Mouse (Mus musculus) cortical plate, adult 2 months (tissue): ENCODE data around the gene BC052040. TPM values are rescaled to one million over a fixed set of nuclear protein-coding genes. Genes with fewer than 3 reads are reported as not detected.

Experiments
- H3K27ac ChIP-seq: fragments of 200-500 bp; 2 replicates; pipeline ENCODE4 v1.5.1; 2012; ENCODE audit warnings: low read length, control low read depth, inconsistent platforms; ENCODE audit not compliant: insufficient read depth
- H3K4me1 ChIP-seq: fragments of 200-500 bp; 2 replicates; pipeline ENCODE4 v1.6.1; 2011; ENCODE audit warnings: low read length; ENCODE audit not compliant: control insufficient read depth, insufficient read depth
- H3K4me3 ChIP-seq: fragments of 200-500 bp; 2 replicates; pipeline ENCODE4 v1.5.1; 2011; ENCODE audit warnings: mild to moderate bottlenecking, low read length, control low read depth; ENCODE audit not compliant: insufficient read depth
- CTCF ChIP-seq: fragments of 200-500 bp; IDR thresholded peaks from 2 replicates; pipeline ENCODE4 v1.5.1; 2011; ENCODE audit warnings: mild to moderate bottlenecking, control low read depth, low read length; ENCODE audit not compliant: insufficient read depth; ENCODE audit errors: extremely low read depth
- POLR2A ChIP-seq: fragments of 200-500 bp; IDR thresholded peaks from 2 replicates; pipeline ENCODE4 v1.6.1; 2011; ENCODE audit warnings: mild to moderate bottlenecking, low read length, control low read depth; ENCODE audit not compliant: insufficient read depth; ENCODE audit errors: extremely low read depth
- polyA plus RNA-seq: library from polyadenylated mRNA; depleted of rRNA; stranded (reverse); fragments of >200 nt; gene quantifications from 2 replicates; pipeline ENCODE4 v1.2.3, GENCODE M21; 2012

The BC052040 gene
- polyA plus RNA-seq, 1 experiment = 6.8 TPM

- H3K4me1 ChIP-seq = no peaks in the 10 kb centered on the region
- TF ChIP-seq POLR2A (no peak), CTCF (no peak)
- H3K4me3 ChIP-seq = no peak overlapping the region
- no peak overlapping the region for H3K27ac ChIP-seq
Observed at GRCm38 (mm10) chr2:115631031-115631434, 49.5 kb downstream of the BC052040 start.

- H3K27ac ChIP-seq = no peak overlapping the region
- H3K4me1 ChIP-seq = no peaks in the 10 kb centered on the region
- no peak for TF ChIP-seq POLR2A
- no peak for TF ChIP-seq CTCF
- H3K4me3 ChIP-seq = no peak overlapping the region
Observed at GRCm38 (mm10) chr2:115631826-115632225, 50.3 kb downstream of the BC052040 start.

- Histone ChIP-seq H3K27ac (no peak overlapping the region), H3K4me3 (no peak overlapping the region), H3K4me1 (no peaks in the 10 kb centered on the region)
- TF ChIP-seq CTCF = no peak
- TF ChIP-seq POLR2A = no peak
Observed at GRCm38 (mm10) chr2:115650203-115650602, 68.7 kb downstream of the BC052040 start.

- no peak overlapping the region for H3K27ac ChIP-seq
- no peak for TF ChIP-seq CTCF
- no peaks in the 10 kb centered on the region for H3K4me1 ChIP-seq
Observed at GRCm38 (mm10) chr2:115659712-115660111, 78.2 kb downstream of the BC052040 start.

GRCm38 (mm10) chr2:115660213-115661120 is 79.0 kb downstream of the BC052040 start:
- H3K4me3 ChIP-seq = no peak overlapping the region
- no peak for TF ChIP-seq POLR2A
- H3K27ac ChIP-seq = no peak overlapping the region
- no peaks in the 10 kb centered on the region for H3K4me1 ChIP-seq

More at GRCm38 (mm10) chr2:115659712-115660111, 78.2 kb downstream of the BC052040 start:
- H3K4me3 ChIP-seq = no peak overlapping the region

- Histone ChIP-seq H3K27ac (no peak overlapping the region), H3K4me1 (no peaks in the 10 kb centered on the region), H3K4me3 (no peak overlapping the region)
- TF ChIP-seq CTCF (no peak), POLR2A (no peak)
Observed at GRCm38 (mm10) chr2:115667516-115667915, 86.0 kb downstream of the BC052040 start.

GRCm38 (mm10) chr2:115673054-115673660 is 91.6 kb downstream of the BC052040 start:
- Histone ChIP-seq H3K4me1 (no peaks in the 10 kb centered on the region), H3K27ac (no peak overlapping the region), H3K4me3 (no peak overlapping the region)
- TF ChIP-seq CTCF (no peak), POLR2A (no peak)

GRCm38 (mm10) chr2:115678786-115679185 is 97.3 kb downstream of the BC052040 start:
- no peak overlapping the region for H3K27ac ChIP-seq
- TF ChIP-seq CTCF (no peak), POLR2A (no peak)
- H3K4me3 ChIP-seq = no peak overlapping the region
- H3K4me1 ChIP-seq = no peaks in the 10 kb centered on the region

GRCm38 (mm10) chr2:115685250-115685649 is 103.7 kb downstream of the BC052040 start:
- Histone ChIP-seq H3K27ac (no peak overlapping the region), H3K4me3 (no peak overlapping the region), H3K4me1 (no peaks in the 10 kb centered on the region)
- TF ChIP-seq POLR2A (no peak), CTCF (no peak)

GRCm38 (mm10) chr2:115687612-115688011 is 106.1 kb downstream of the BC052040 start:
- no peak overlapping the region for H3K4me3 ChIP-seq
- TF ChIP-seq CTCF (no peak), POLR2A (no peak)
- no peaks in the 10 kb centered on the region for H3K4me1 ChIP-seq
- no peak overlapping the region for H3K27ac ChIP-seq
